Mouse (Mus musculus) bone marrow, adult 2 months (tissue): ENCODE measurements around the gene Pir. TPM values are rescaled to one million over a fixed set of nuclear protein-coding genes. Genes with fewer than 3 reads are reported as not detected.

Experiments used
- H3K27ac ChIP-seq: fragments of 200-500 bp; 2 replicates; pipeline ENCODE4 v1.5.1; 2012; ENCODE audit warnings: low read depth, mild to moderate bottlenecking, control low read depth, inconsistent platforms, low read length; ENCODE audit not compliant: control insufficient read depth, poor library complexity, insufficient read depth
- H3K4me1 ChIP-seq: fragments of 200-500 bp; 2 replicates; pipeline ENCODE4 v1.6.1; 2011; ENCODE audit warnings: low read length; ENCODE audit not compliant: control insufficient read depth, insufficient read depth
- H3K4me3 ChIP-seq: fragments of 200-500 bp; replicated peaks from 2 replicates; pipeline ENCODE3; 2011; ENCODE audit warnings: mild to moderate bottlenecking, low read depth, low read length, control low read depth; ENCODE audit not compliant: control insufficient read depth
- CTCF ChIP-seq: fragments of 200-500 bp; IDR thresholded peaks from 2 replicates; pipeline ENCODE4 v1.5.1; 2011; ENCODE audit warnings: low read length, control low read depth; ENCODE audit not compliant: control insufficient read depth, insufficient read depth
- POLR2A ChIP-seq: fragments of 200-500 bp; IDR thresholded peaks from 2 replicates; pipeline ENCODE4 v1.6.1; 2011; ENCODE audit warnings: low read depth, mild to moderate bottlenecking, control low read depth, low read length, borderline replicate concordance; ENCODE audit not compliant: control insufficient read depth
- WGBS: fragments of 180-500 bp; shearing (Covaris S2); methylation state at CpG from one replicate; pipeline ENCODE4 v1.1.7; 2018; 5-methylcytosine and 5-hydroxymethylcytosine counted together
- polyA plus RNA-seq: library from polyadenylated mRNA; stranded (reverse); fragments of >200 nt; gene quantifications from 2 replicates; pipeline ENCODE4 v1.2.4, GENCODE M21; 2011; ENCODE audit warnings: low replicate concordance; ENCODE audit not compliant: missing spikeins, insufficient read depth, insufficient read length

The Pir gene
- polyA plus RNA-seq: 3.0 and 10.2 TPM in 2 replicates

- TF ChIP-seq POLR2A (no peak; the same call in 1 of the 2 replicates), CTCF (peak; percentile 36; the same call in 1 of the 2 replicates)
- 20% methylated on average over 20 of the region's 20 CpGs for WGBS
- Histone ChIP-seq H3K4me1 (no peaks in the 10 kb centered on the region), H3K4me3 (peak within 1 kb of the TSS; percentile 68), H3K27ac (peak within 1 kb of the TSS; percentile 11; the same call in 1 of the 2 replicates)
These were observed at the start of gene Pir for GRCm38 (mm10) chrX:164269285-164269761. Gene Pir, plus strand, starts transcription at chrX:164269371.

GRCm38 (mm10) chrX:164221989-164222388, 47.2 kb upstream of the Pir start:
- WGBS: 82% methylated on average over 2 of the region's 2 CpGs
- Histone ChIP-seq H3K27ac (no peak overlapping the region), H3K4me3 (no peak overlapping the region), H3K4me1 (no peaks in the 10 kb centered on the region)
- TF ChIP-seq POLR2A: no peak
- TF ChIP-seq CTCF: peak; percentile 45; the same call in 1 of the 2 replicates

- no peak overlapping the region for H3K27ac ChIP-seq
- 70% methylated on average over 8 of the region's 8 CpGs for WGBS
- H3K4me1 ChIP-seq: no peaks in the 10 kb centered on the region
These were observed 35.8 kb upstream of the Pir start for GRCm38 (mm10) chrX:164233380-164233779.

GRCm38 (mm10) chrX:164245714-164246113, 23.5 kb upstream of the Pir start:
- no peak for TF ChIP-seq CTCF
- TF ChIP-seq POLR2A: no peak
- Histone ChIP-seq H3K27ac (no peak overlapping the region), H3K4me1 (no peaks in the 10 kb centered on the region), H3K4me3 (no peak overlapping the region)
- WGBS: 5% methylated on average over 5 of the region's 5 CpGs

More at GRCm38 (mm10) chrX:164233380-164233779, 35.8 kb upstream of the Pir start:
- TF ChIP-seq POLR2A: no peak
- TF ChIP-seq CTCF: no peak
- no peak overlapping the region for H3K4me3 ChIP-seq

- no peaks in the 10 kb centered on the region for H3K4me1 ChIP-seq
- 67% methylated on average over 2 of the region's 2 CpGs for WGBS
- TF ChIP-seq POLR2A (no peak), CTCF (no peak)
- no peak overlapping the region for H3K4me3 ChIP-seq
- no peak overlapping the region for H3K27ac ChIP-seq
These were observed 22.4 kb upstream of the Pir start for GRCm38 (mm10) chrX:164246722-164247121.

- TF ChIP-seq POLR2A: no peak
- H3K27ac ChIP-seq: no peak overlapping the region; the same call in 1 of the 2 replicates
- no peaks in the 10 kb centered on the region for H3K4me1 ChIP-seq
- WGBS: 38% methylated on average over 3 of the region's 3 CpGs
- peak overlapping the region; percentile 20 for H3K4me3 ChIP-seq
These were observed 12.6 kb upstream of the Pir start for GRCm38 (mm10) chrX:164256527-164256926.

GRCm38 (mm10) chrX:164258057-164258456, 11.1 kb upstream of the Pir start, which contains the start of gene Bmx:
Gene Bmx, minus strand, starts transcription at chrX:164258193.
- Histone ChIP-seq H3K4me3 (peak within 1 kb of the TSS; percentile 63), H3K27ac (peak within 1 kb of the TSS; percentile 76; the same call in 1 of the 2 replicates), H3K4me1 (no peaks in the 10 kb centered on the region)
- no peak for TF ChIP-seq CTCF
- no peak for TF ChIP-seq POLR2A
- 39% methylated on average over 8 of the region's 8 CpGs for WGBS

- TF ChIP-seq POLR2A: no peak
- TF ChIP-seq CTCF: no peak
- Histone ChIP-seq H3K4me3 (peak overlapping the region; percentile 20), H3K27ac (peak overlapping the region; percentile 76; the same call in 1 of the 2 replicates), H3K4me1 (no peaks in the 10 kb centered on the region)
- 17% methylated on average over 5 of the region's 5 CpGs for WGBS
These were observed 10.5 kb upstream of the Pir start for GRCm38 (mm10) chrX:164258662-164259061.
